Mouse (Mus musculus) CH12.LX (cell line): ENCODE results near the gene Myo9b.
"Not testable (repeated sequence)": the region's sequence is repeated elsewhere in the genome, so short reads cannot be mapped to it uniquely, and the experiment has no call there.

Experiments
- CHD1 ChIP-seq: IDR thresholded peaks from 2 replicates; pipeline ENCODE4 v1.6.1; 2012; ENCODE audit warnings: low read depth, low read length, improper control_type of control experiment, inconsistent platforms
- CHD2 ChIP-seq: IDR thresholded peaks from 2 replicates; pipeline ENCODE4 v1.6.1; 2011; ENCODE audit warnings: low read length, improper control_type of control experiment
- CTCF ChIP-seq, 2 experiments: IDR thresholded peaks in 1 of 2; conservative IDR thresholded peaks in 1 of 2; 2 replicates each; pipeline ENCODE4 v1.5.1; 2011 to 2012; ENCODE audit warnings: low read depth in 2 of 2, low read length in 2 of 2, improper control_type of control experiment in 1 of 2, inconsistent platforms in 1 of 2, mild to moderate bottlenecking in 1 of 2, moderate library complexity in 1 of 2
- EP300 ChIP-seq: IDR thresholded peaks from 2 replicates; pipeline ENCODE4 v1.6.1; 2011; ENCODE audit warnings: low read length, improper control_type of control experiment
- MAX ChIP-seq: IDR thresholded peaks from 2 replicates; pipeline ENCODE4 v1.6.1; 2011; ENCODE audit warnings: low read length, improper control_type of control experiment
- MXI1 ChIP-seq: IDR thresholded peaks from 2 replicates; pipeline ENCODE4 v1.6.1; 2011; ENCODE audit warnings: mild to moderate bottlenecking, low read depth, low read length, improper control_type of control experiment
- POLR2AphosphoS2 ChIP-seq: IDR thresholded peaks from 2 replicates; pipeline ENCODE4 v1.6.1; 2011; ENCODE audit warnings: low read depth, low read length, improper control_type of control experiment
- ZC3H11A ChIP-seq: IDR thresholded peaks from 2 replicates; pipeline ENCODE4 v1.6.1; 2012; ENCODE audit warnings: low read depth, mild to moderate bottlenecking, inconsistent platforms, low read length, improper control_type of control experiment

- not testable (repeated sequence) for TF ChIP-seq EP300; POLR2AphosphoS2; CHD1; CTCF (conservative IDR thresholded peaks at IDR 0.05 in 1 of 2, IDR thresholded peaks at IDR 0.05 in 1 of 2; ENCODE audit: low read depth in 2 of 2, low read length in 2 of 2); ZC3H11A; CHD2; MAX; MXI1
Measured at GRCm38 (mm10) chr8:71281731-71282130, 9.2 kb downstream of the Myo9b start.
